Mouse (Mus musculus): ENCODE data around the gene 4930519P11Rik. TPM values are rescaled to one million over a fixed set of nuclear protein-coding genes. Genes with fewer than 3 reads are reported as not detected.

4930519P11Rik gene
- total and polyA plus RNA-seq, 3 experiments, result 0.22 TPM; not detected in 2

- no peak for TF ChIP-seq ZC3H11A (IDR thresholded peaks at IDR 0.05; ENCODE audit: low read depth, low read length)
- TF ChIP-seq TCF12 (IDR thresholded peaks at IDR 0.05; ENCODE audit: low read depth, low read length), result peak; percentile 71
- no peak for TF ChIP-seq ZKSCAN1 (IDR thresholded peaks at IDR 0.05; ENCODE audit: low read depth, low read length)
- no peak for TF ChIP-seq ZNF384 (IDR thresholded peaks at IDR 0.05; ENCODE audit: low read depth, low read length)
- no peak for TF ChIP-seq POLR2AphosphoS2 (IDR thresholded peaks at IDR 0.05; ENCODE audit: low read length)
- no peak for TF ChIP-seq USF1 (IDR thresholded peaks at IDR 0.05; ENCODE audit: low read depth, low read length)
- TF ChIP-seq RCOR1 (IDR thresholded peaks at IDR 0.05; ENCODE audit: low read depth, low read length), result peak; percentile 55
- peak; percentile 61; the same call in 1 of the 2 replicates for TF ChIP-seq GATA1 (IDR thresholded peaks at IDR 0.05; ENCODE audit: low read depth, low read length)
- TF ChIP-seq HCFC1 (IDR thresholded peaks at IDR 0.05; ENCODE audit: low read depth, low read length), result no peak
- TF ChIP-seq MYB (IDR thresholded peaks at IDR 0.05; ENCODE audit: low read depth, low read length), result peak; percentile 69
- no peak for TF ChIP-seq CHD2 (IDR thresholded peaks at IDR 0.05; ENCODE audit: low read length)
- no peak for TF ChIP-seq ELF1 (IDR thresholded peaks at IDR 0.05; ENCODE audit: low read depth, low read length)
- TF ChIP-seq E2F4 (IDR thresholded peaks at IDR 0.05; ENCODE audit: borderline replicate concordance, low read depth, low read length), result 0 out of 2 replicates have a peak, but pooled peaks have one; percentile 46
- TF ChIP-seq MAZ (IDR thresholded peaks at IDR 0.05; ENCODE audit: low read depth, low read length), result no peak
- no peak for TF ChIP-seq USF2 (IDR thresholded peaks at IDR 0.05; ENCODE audit: borderline replicate concordance in 1 of 2, insufficient read depth in 1 of 2, low read depth in 1 of 2, low read length in 2 of 2)
- TF ChIP-seq BHLHE40 (IDR thresholded peaks at IDR 0.05; ENCODE audit: borderline replicate concordance, low read depth, low read length), result no peak
- TF ChIP-seq POLR2AphosphoS5 (IDR thresholded peaks at IDR 0.05; ENCODE audit: borderline replicate concordance, low read depth, low read length), result no peak
- no peak for TF ChIP-seq GABPA (IDR thresholded peaks at IDR 0.05; ENCODE audit: low read depth, low read length)
- TF ChIP-seq TBP (IDR thresholded peaks at IDR 0.05; ENCODE audit: low read depth, low read length), result peak; percentile 49; the same call in 1 of the 2 replicates
- no peak for TF ChIP-seq NELFE (IDR thresholded peaks at IDR 0.05; ENCODE audit: low read depth, low read length)
These were observed 29.0 kb downstream of the 4930519P11Rik start (continued) for GRCm38 (mm10) chr2:154583906-154584872.

GRCm38 (mm10) chr2:154581421-154581820 lies 31.8 kb downstream of the 4930519P11Rik start:
- H3K27me3 ChIP-seq (ENCODE audit: control insufficient read depth in 1 of 2, insufficient read depth in 2 of 2, low read length in 2 of 2), result no peaks in the 10 kb centered on the region
- H3K9me3 ChIP-seq (replicated peaks; ENCODE audit: insufficient read depth, low read length), result no peaks in the 10 kb centered on the region
- peaks cover 0 to 14% of the 10 kb centered on the region in 2 experiments; a peak in 2 of 4 replicates for H3K36me3 ChIP-seq (ENCODE audit: control insufficient read depth in 1 of 2, insufficient read depth in 2 of 2, low read length in 2 of 2)
- H3K4me3 ChIP-seq (ENCODE audit: control insufficient read depth in 1 of 2, insufficient read depth in 1 of 2, low read depth in 2 of 2, low read length in 2 of 2), result no peak overlapping the region
- peaks cover 12 to 16% of the 10 kb centered on the region in 2 experiments for H3K4me1 ChIP-seq (ENCODE audit: control insufficient read depth in 1 of 2, insufficient read depth in 2 of 2, low read length in 2 of 2)
- H3K79me2 ChIP-seq (ENCODE audit: control insufficient read depth, insufficient read depth, low read length, poor library complexity), result no peaks in the 10 kb centered on the region
- TF ChIP-seq NELFE (IDR thresholded peaks at IDR 0.05; ENCODE audit: low read depth, low read length), result no peak
- no peak for TF ChIP-seq ZKSCAN1 (IDR thresholded peaks at IDR 0.05; ENCODE audit: low read depth, low read length)
- TF ChIP-seq POLR2A (IDR thresholded peaks at IDR 0.05; ENCODE audit: control insufficient read depth in 1 of 2, insufficient read depth in 1 of 2, low read depth in 1 of 2, low read length in 2 of 2, poor library complexity in 1 of 2), result no peak
- no peak for TF ChIP-seq CHD2 (IDR thresholded peaks at IDR 0.05; ENCODE audit: low read length)
- TF ChIP-seq EP300 (IDR thresholded peaks at IDR 0.05; ENCODE audit: low read depth in 1 of 2, low read length in 2 of 2), result no peak
- no peak for TF ChIP-seq MAFK (IDR thresholded peaks at IDR 0.05; ENCODE audit: borderline replicate concordance, low read depth, low read length)
- no peak for TF ChIP-seq GATA1 (IDR thresholded peaks at IDR 0.05; ENCODE audit: low read depth, low read length)
- TF ChIP-seq CTCF (IDR thresholded peaks at IDR 0.05 in 2 of 3, conservative IDR thresholded peaks at IDR 0.05 in 1 of 3; ENCODE audit: control insufficient read depth in 1 of 3, insufficient read depth in 1 of 3, low read depth in 2 of 3, low read length in 3 of 3, poor library complexity in 1 of 3, severe bottlenecking in 1 of 3), result peak; percentile 37 to 40 (median 38)
- no peak for TF ChIP-seq MYC (IDR thresholded peaks at IDR 0.05; ENCODE audit: low read depth, low read length)
- TF ChIP-seq RAD21 (IDR thresholded peaks at IDR 0.05; ENCODE audit: low read depth, low read length), result peak; percentile 21
- TF ChIP-seq SMC3 (IDR thresholded peaks at IDR 0.05; ENCODE audit: low read depth, low read length), result peak; percentile 11; the same call in 1 of the 2 replicates
- TF ChIP-seq ZC3H11A (IDR thresholded peaks at IDR 0.05; ENCODE audit: low read depth, low read length), result no peak
- TF ChIP-seq ZMIZ1 (IDR thresholded peaks at IDR 0.05; ENCODE audit: low read depth, low read length), result no peak
- no peak for TF ChIP-seq MYB (IDR thresholded peaks at IDR 0.05; ENCODE audit: low read depth, low read length)
- TF ChIP-seq E2F4 (IDR thresholded peaks at IDR 0.05; ENCODE audit: borderline replicate concordance, low read depth, low read length), result no peak
- H3K9ac ChIP-seq (ENCODE audit: control insufficient read depth, low read depth, low read length, poor library complexity, severe bottlenecking), result no peak overlapping the region
- peak; percentile 52 for DNase-seq (ENCODE audit: low read depth, low spot score)
- H3K27ac ChIP-seq (ENCODE audit: control insufficient read depth, low read depth, low read length), result no peak overlapping the region

All from MEL (cell line).